Mouse (Mus musculus) midbrain, embryonic 10.5 days (tissue): ENCODE measurements at regions not wholly inside any gene's neighbourhood (a gene's known extent, or its start where the extent isn't known, plus 50 kb on each side); places are given as distances from the start of the nearest gene placed in this dataset.
A peak's percentile ranks its signal among the peaks of the same experiment; 100 is the strongest.

Experiments used
- DNase-seq: peaks from one replicate; pipeline ENCODE4 v3.0.0-alpha.2; 2017; ENCODE audit warnings: low spot score
- H3K27ac ChIP-seq: fragments of 300-500 bp; sonication (generic); replicated peaks from 2 replicates; pipeline ENCODE4 v1.5.1; 2016; ENCODE audit warnings: mild to moderate bottlenecking
- H3K27me3 ChIP-seq: fragments of 300-500 bp; sonication (generic); 2 replicates; pipeline ENCODE4 v1.6.1; 2016; ENCODE audit warnings: low read depth, mild to moderate bottlenecking; ENCODE audit not compliant: poor library complexity, severe bottlenecking
- H3K36me3 ChIP-seq: fragments of 300-500 bp; sonication (generic); 2 replicates; pipeline ENCODE4 v1.6.1; 2016; ENCODE audit warnings: mild to moderate bottlenecking, moderate library complexity
- H3K4me1 ChIP-seq: fragments of 300-500 bp; sonication (generic); 2 replicates; pipeline ENCODE4 v1.6.1; 2016
- H3K4me3 ChIP-seq: fragments of 300-500 bp; sonication (generic); 2 replicates; pipeline ENCODE4 v1.5.1; 2016; ENCODE audit warnings: mild to moderate bottlenecking, moderate library complexity
- H3K9me3 ChIP-seq: fragments of 300-500 bp; sonication (generic); replicated peaks from 2 replicates; pipeline ENCODE4 v1.6.1; 2016; ENCODE audit warnings: mild to moderate bottlenecking
- WGBS: fragments of 180-500 bp; shearing (Covaris S2); methylation state at CpG from one replicate; pipeline ENCODE4 v1.1.7; 2016; 5-methylcytosine and 5-hydroxymethylcytosine counted together

GRCm38 (mm10) chr13:97494770-97495169, 253.9 kb downstream of the Enc1 start:
- no peak for DNase-seq
- H3K4me1 ChIP-seq, result peaks cover 20% of the 10 kb centered on the region
- no peak overlapping the region for H3K4me3 ChIP-seq
- no peak overlapping the region for H3K27ac ChIP-seq
- H3K36me3 ChIP-seq, result no peaks in the 10 kb centered on the region
- no peaks in the 10 kb centered on the region for H3K9me3 ChIP-seq
- 76% methylated on average over 2 of the region's 2 CpGs for WGBS
- H3K27me3 ChIP-seq, result no peaks in the 10 kb centered on the region; the same call in 1 of the 2 replicates

DNA sequence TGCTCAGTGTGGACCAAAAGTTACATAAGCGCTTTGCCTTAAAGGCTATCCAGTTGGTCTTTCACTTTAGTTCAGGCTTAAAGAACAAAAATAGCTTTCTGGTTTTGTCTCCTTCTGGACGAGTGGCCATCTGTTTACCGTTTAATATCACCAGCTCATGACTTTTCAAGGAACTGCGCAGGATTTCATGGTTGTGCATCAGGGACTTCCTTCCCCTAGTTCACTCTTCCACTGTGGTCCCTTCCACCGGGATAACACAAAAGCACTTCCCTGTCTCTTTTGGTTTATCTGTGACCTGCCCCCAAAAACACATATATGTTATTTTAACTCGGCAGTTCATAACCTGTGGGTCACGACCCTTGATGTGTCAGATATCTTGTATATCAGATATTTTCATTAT, 252.9 kb downstream of the Enc1 start:
- H3K36me3 ChIP-seq, result no peaks in the 10 kb centered on the region
- no peak overlapping the region for H3K27ac ChIP-seq
- H3K9me3 ChIP-seq, result no peaks in the 10 kb centered on the region
- WGBS, result 93% methylated on average over 7 of the region's 7 CpGs
- no peak for DNase-seq
- H3K4me1 ChIP-seq, result peaks cover 26% of the 10 kb centered on the region
- H3K4me3 ChIP-seq, result no peak overlapping the region
- no peaks in the 10 kb centered on the region; the same call in 1 of the 2 replicates for H3K27me3 ChIP-seq

GRCm38 (mm10) chr13:97492958-97493735, 252.2 kb downstream of the Enc1 start:
- 82% methylated on average over 17 of the region's 20 CpGs for whole genome bisulfite sequencing
- DNase-seq, result no peak
- Histone ChIP-seq H3K36me3 (no peaks in the 10 kb centered on the region), H3K27me3 (no peaks in the 10 kb centered on the region; the same call in 1 of the 2 replicates), H3K4me1 (peaks cover 31% of the 10 kb centered on the region), H3K4me3 (no peak overlapping the region), H3K27ac (no peak overlapping the region), H3K9me3 (no peaks in the 10 kb centered on the region)

DNA sequence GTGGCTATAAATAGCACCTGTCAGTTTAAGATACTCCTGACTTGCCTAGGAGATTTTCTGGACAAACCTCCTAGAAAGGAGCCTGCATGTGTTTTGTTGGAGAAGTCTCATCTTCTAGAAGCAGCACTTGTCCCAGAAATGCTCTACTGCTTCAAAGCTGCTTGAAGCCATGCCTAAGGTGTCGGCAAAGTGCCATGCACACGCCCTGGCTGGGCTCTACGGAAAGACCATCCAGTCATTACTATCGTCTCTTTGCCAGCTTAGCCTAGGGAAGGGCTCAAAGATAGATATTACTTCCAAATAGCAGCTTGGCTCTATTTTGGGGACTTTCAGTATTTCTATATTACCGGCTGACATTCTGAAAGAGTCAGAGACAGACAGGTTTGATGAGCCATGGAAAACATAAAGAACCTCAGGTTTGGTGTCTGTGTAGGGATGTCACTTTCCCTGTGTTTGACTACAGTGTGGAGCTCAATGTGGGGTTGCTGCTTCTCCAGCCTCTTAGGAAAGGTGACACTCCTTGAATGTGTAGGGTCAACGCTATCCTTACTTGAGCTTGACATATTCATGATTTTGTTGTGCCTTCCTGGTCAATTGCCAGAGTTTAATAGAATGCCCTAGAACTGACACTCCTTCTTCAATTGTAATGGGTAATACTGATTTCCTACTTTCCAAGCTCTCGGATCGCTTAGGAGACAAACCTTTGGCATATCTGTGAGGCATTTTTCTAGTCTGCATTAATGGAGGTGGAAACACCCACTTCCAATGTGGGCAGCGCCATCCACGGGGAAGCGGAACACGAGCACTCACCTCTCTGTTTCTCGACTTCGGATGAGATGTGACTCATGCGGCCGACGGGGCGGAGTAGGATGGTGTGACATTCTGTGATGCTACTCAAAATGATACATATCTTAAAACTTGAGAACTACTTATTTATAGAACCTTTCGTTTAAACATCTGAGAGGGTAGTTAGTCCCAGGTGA, 251.3 kb downstream of the Enc1 start:
- WGBS, result 95% methylated on average over 19 of the region's 19 CpGs
- H3K4me1 ChIP-seq, result peaks cover 34% of the 10 kb centered on the region

GRCm38 (mm10) chr13:97490131-97490530, 249.2 kb downstream of the Enc1 start:
- no peak for DNase-seq
- H3K4me1 ChIP-seq, result peaks cover 48% of the 10 kb centered on the region
- 82% methylated on average over 7 of the region's 7 CpGs for WGBS
- no peak overlapping the region for H3K27ac ChIP-seq
- no peaks in the 10 kb centered on the region; the same call in 1 of the 2 replicates for H3K27me3 ChIP-seq
- no peak overlapping the region for H3K4me3 ChIP-seq
- H3K36me3 ChIP-seq, result no peaks in the 10 kb centered on the region
- H3K9me3 ChIP-seq, result no peaks in the 10 kb centered on the region

More for the DNA sequence above, 251.3 kb downstream of the Enc1 start:
- no peaks in the 10 kb centered on the region for H3K9me3 ChIP-seq
- no peak overlapping the region for H3K27ac ChIP-seq
- no peaks in the 10 kb centered on the region; the same call in 1 of the 2 replicates for H3K27me3 ChIP-seq
- no peak for DNase-seq
- H3K4me3 ChIP-seq, result no peak overlapping the region
- no peaks in the 10 kb centered on the region for H3K36me3 ChIP-seq

- H3K4me3 ChIP-seq, result no peak overlapping the region
- no peaks in the 10 kb centered on the region for H3K9me3 ChIP-seq
- peaks cover 51% of the 10 kb centered on the region for H3K4me1 ChIP-seq
- DNase-seq, result no peak
- no peaks in the 10 kb centered on the region for H3K36me3 ChIP-seq
- no peaks in the 10 kb centered on the region; the same call in 1 of the 2 replicates for H3K27me3 ChIP-seq
- WGBS, result 78% methylated on average over 4 of the region's 4 CpGs
- peak overlapping the region; percentile 35; the same call in 1 of the 2 replicates for H3K27ac ChIP-seq
Observed at GRCm38 (mm10) chr13:97489721-97490120, 248.8 kb downstream of the Enc1 start.

GRCm38 (mm10) chr13:97489029-97489428, 248.1 kb downstream of the Enc1 start:
- 51% methylated on average over 5 of the region's 5 CpGs for WGBS
- DNase-seq, result no peak

DNA sequence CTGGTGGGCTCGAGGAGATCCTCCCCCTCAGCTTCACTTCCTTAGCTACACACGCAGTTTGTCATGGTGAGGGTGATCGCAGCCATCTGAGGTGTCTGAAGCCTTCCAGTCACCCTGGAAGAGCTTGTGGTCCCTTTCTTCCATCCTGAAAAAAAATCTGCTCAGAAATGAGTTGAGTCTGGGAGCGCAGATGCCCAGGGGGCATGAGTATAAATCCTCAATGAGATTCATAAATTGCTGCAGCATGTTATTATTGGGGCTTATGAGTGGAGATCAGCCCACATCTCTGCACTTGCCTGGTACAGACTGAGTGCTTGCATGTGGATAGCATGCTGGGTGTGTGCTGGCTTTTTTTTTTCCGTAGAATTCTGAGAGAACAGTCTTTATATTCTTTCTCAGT, 247.6 kb downstream of the Enc1 start:
- Histone ChIP-seq H3K36me3 (no peaks in the 10 kb centered on the region), H3K4me1 (peaks cover 52% of the 10 kb centered on the region), H3K4me3 (no peak overlapping the region), H3K9me3 (no peaks in the 10 kb centered on the region), H3K27ac (no peak overlapping the region), H3K27me3 (no peaks in the 10 kb centered on the region; the same call in 1 of the 2 replicates)
- no peak for DNase-seq
- 77% methylated on average over 5 of the region's 5 CpGs for WGBS

More at GRCm38 (mm10) chr13:97489029-97489428, 248.1 kb downstream of the Enc1 start:
- Histone ChIP-seq H3K4me1 (peaks cover 52% of the 10 kb centered on the region), H3K27me3 (no peaks in the 10 kb centered on the region; the same call in 1 of the 2 replicates), H3K9me3 (no peaks in the 10 kb centered on the region), H3K27ac (no peak overlapping the region), H3K36me3 (no peaks in the 10 kb centered on the region), H3K4me3 (no peak overlapping the region)

DNA sequence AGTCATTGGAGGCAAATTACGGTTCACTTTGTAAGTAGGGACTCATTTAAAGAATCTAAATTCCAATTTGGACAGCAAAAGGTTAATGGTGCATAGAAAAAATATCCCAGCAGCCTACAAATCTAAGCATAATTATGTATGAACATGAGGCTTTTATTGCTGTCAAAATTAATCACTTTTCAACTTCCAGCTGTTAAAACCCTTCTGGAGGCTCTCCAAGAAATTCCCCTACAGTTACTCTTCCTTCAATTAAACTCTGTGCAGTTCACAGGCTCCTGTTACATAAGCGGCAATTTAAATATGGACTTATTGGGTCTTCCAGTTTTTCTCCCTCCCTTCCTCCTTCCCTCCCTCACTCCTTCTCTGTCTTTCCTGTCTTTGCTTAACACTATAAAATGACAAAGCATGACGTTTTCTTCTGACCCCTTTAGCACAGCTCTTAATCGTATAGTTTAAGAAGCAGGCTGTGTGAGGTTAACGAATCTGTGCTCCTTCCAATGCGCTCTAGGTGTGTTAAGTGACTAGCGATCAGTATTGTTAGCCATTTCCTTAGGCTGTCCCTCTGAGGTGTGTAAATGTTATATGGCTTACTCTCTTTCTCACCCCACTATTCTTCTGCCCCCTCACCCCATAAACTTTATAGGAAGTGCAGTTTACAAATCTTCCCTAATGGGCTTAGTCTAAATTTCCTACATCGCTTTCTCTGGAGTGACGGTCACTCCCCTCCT, 247.0 kb downstream of the Enc1 start:
- 88% methylated on average over 9 of the region's 9 CpGs for WGBS
- Histone ChIP-seq H3K27ac (no peak overlapping the region), H3K27me3 (no peaks in the 10 kb centered on the region; the same call in 1 of the 2 replicates), H3K4me1 (peaks cover 46% of the 10 kb centered on the region), H3K4me3 (no peak overlapping the region), H3K9me3 (no peaks in the 10 kb centered on the region), H3K36me3 (no peaks in the 10 kb centered on the region)
- no peak for DNase-seq

DNA sequence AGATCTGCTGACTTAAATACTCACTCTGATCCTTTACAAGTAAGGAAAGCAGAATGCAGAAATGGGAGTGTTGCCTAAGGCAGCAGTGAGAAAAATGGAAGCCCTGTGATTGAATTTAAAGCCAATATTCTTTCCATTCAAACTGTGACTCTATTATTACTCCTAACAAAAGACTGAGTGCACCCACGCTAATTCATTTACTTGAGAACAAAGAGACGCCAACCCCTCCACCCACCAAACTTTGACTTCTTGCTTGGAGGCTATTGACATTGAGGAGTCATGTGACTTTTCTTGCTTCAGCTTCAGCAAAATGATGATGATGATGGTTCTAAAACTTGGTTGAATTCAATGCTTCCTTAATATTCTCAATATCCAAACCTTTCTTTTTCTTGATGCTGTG, 245.6 kb downstream of the Enc1 start:
- DNase-seq, result no peak
- Histone ChIP-seq H3K4me3 (no peak overlapping the region), H3K27me3 (no peaks in the 10 kb centered on the region; the same call in 1 of the 2 replicates), H3K36me3 (no peaks in the 10 kb centered on the region), H3K9me3 (0 out of 2 replicates have a peak, but pooled peaks cover under 1% of the 10 kb centered on the region), H3K27ac (no peak overlapping the region), H3K4me1 (peaks cover 45% of the 10 kb centered on the region)
- 61% methylated on average over 2 of the region's 2 CpGs for WGBS

- Histone ChIP-seq H3K4me3 (no peak overlapping the region), H3K9me3 (0 out of 2 replicates have a peak, but pooled peaks cover 3% of the 10 kb centered on the region), H3K36me3 (no peaks in the 10 kb centered on the region), H3K27me3 (no peaks in the 10 kb centered on the region; the same call in 1 of the 2 replicates), H3K4me1 (peaks cover 40% of the 10 kb centered on the region), H3K27ac (no peak overlapping the region)
- DNase-seq, result no peak
- 80% methylated on average over 5 of the region's 5 CpGs for WGBS
Observed at GRCm38 (mm10) chr13:97485886-97486285, 245.0 kb downstream of the Enc1 start.
